Mouse (Mus musculus): ENCODE measurements around the gene Hspa2. TPM values are rescaled to one million over a fixed set of nuclear protein-coding genes. Genes with fewer than 3 reads are reported as not detected.

Hspa2 gene
- total RNA-seq (2021), result 100 to 1,000 TPM; 114 to 117 TPM
- long read RNA-seq, experiment 1, transcript Hspa2-202 (1 exons, 2,526 nt), result major isoform, 152 of 162 reads
- long read RNA-seq, experiment 1, transcript Hspa2-201 (2 exons, 2,524 nt), result minor isoform, 9 of 162 reads
- long read RNA-seq, experiment 1, partial matches to known transcripts, result 0 of 162 reads
- long read RNA-seq, experiment 1, other reads (novel, unspliced or antisense), result 1 of 162 reads
- long read RNA-seq, experiment 2, transcript Hspa2-202 (1 exons, 2,526 nt), result major isoform, 247 of 258 reads
- long read RNA-seq, experiment 2, transcript Hspa2-201 (2 exons, 2,524 nt), result minor isoform, 11 of 258 reads
- long read RNA-seq, experiment 2, partial matches to known transcripts, result 0 of 258 reads
- long read RNA-seq, experiment 2, other reads (novel, unspliced or antisense), result 0 of 258 reads

- Histone ChIP-seq H3K4me3 (peak within 1 kb of the TSS; percentile 87), H3K27ac (peak within 1 kb of the TSS; percentile 93)
- no peak; the same call in 1 of the 2 replicates for TF ChIP-seq CTCF (conservative IDR thresholded peaks at IDR 0.05)
- DNase-seq (ENCODE audit: low spot score in 2 of 2), result peak; percentile 98 to 99
Observed at GRCm38 (mm10) chr12:76403886-76404537, at the start of gene Hspa2. Gene Hspa2 (plus strand): TSS chr12:76404176.

DNA sequence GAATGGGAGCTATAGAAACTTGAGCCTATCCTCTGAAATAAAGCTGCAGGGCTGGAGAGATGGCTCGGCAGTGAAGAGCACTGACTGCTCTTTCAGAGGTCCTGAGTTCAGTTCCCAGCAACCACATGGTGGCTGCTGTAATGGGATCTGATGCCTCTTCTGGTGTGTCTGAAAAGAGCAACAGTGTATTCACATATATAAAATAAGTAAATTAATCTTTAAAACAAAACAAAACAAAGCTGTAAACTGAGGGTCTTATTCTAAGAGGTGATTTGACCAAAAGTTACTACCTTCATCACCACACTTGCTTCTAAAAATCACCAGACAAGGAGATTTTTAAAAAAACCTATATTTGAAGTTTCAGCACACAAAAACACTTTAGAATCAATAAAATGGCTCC lies 43.1 kb upstream of the Hspa2 start:
- TF ChIP-seq CTCF (conservative IDR thresholded peaks at IDR 0.05), result no peak
- no peak for DNase-seq (ENCODE audit: low spot score in 2 of 2)
- Histone ChIP-seq H3K4me3 (no peak overlapping the region), H3K27ac (no peak overlapping the region)

GRCm38 (mm10) chr12:76361405-76362302 lies 42.3 kb upstream of the Hspa2 start:
- no peak overlapping the region for H3K4me3 ChIP-seq
- no peak for DNase-seq (ENCODE audit: low spot score in 2 of 2)
- no peak for TF ChIP-seq CTCF (conservative IDR thresholded peaks at IDR 0.05)
- no peak overlapping the region for H3K27ac ChIP-seq

DNA sequence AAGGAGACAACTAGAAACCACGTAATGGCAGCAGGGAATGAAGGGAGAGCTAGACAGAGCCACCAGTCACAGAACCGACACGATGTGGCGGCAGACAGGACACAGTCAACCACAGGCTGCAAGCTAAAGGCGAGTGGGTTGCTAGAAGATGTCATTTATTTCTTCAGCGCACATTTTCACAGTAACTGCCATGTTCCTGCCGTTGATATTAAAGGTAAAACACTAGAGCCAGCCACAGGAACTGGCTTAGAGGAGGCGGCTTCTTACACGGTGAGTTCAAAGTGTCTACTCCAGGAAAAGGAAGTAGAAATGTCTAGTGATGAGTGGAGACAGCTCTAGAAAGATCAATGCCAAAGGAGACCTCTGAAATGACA lies 41.7 kb upstream of the Hspa2 start:
- H3K4me3 ChIP-seq, result no peak overlapping the region
- no peak overlapping the region for H3K27ac ChIP-seq
- no peak for DNase-seq (ENCODE audit: low spot score in 2 of 2)
- no peak for TF ChIP-seq CTCF (conservative IDR thresholded peaks at IDR 0.05)

GRCm38 (mm10) chr12:76366276-76366675 lies 37.7 kb upstream of the Hspa2 start:
- no peak for DNase-seq (ENCODE audit: low spot score in 2 of 2)
- no peak overlapping the region for H3K4me3 ChIP-seq
- H3K27ac ChIP-seq, result no peak overlapping the region
- no peak for TF ChIP-seq CTCF (conservative IDR thresholded peaks at IDR 0.05)

- no peak for TF ChIP-seq CTCF (conservative IDR thresholded peaks at IDR 0.05)
- peak overlapping the region; percentile 90 for H3K4me3 ChIP-seq
- DNase-seq (ENCODE audit: low spot score in 2 of 2), result no peak
- peak overlapping the region; percentile 99 for H3K27ac ChIP-seq
Observed at GRCm38 (mm10) chr12:76367096-76367995, 36.6 kb upstream of the Hspa2 start.

DNA sequence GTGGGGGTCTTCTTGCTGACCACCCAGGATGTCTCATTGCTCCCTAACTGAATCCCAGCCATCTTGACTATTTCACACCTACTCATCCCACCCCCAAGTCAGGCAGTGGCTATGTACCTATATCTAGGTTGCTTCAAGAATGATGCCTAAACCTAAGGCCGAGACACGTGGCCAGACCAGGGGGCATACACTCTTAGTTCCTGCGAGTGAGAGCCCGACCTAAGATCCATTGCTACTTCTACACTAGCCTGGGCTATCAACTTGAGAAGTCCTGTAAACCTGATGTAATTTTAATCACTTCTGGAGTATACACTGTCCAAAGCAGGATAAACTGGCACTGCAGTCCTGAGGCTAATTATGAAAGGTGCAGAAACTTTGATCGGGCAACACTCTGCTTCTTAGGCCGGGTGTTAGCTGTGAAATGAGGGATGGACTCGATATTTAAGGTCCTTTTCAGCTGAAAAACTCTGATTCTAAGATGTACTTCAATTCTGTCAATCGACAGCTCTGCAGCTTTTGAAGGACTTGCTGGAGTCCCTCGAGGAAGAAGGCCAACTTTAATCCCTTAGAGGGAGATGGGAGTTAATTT lies 35.7 kb upstream of the Hspa2 start:
- Histone ChIP-seq H3K27ac (peak overlapping the region; percentile 99), H3K4me3 (peak overlapping the region; percentile 90)
- TF ChIP-seq CTCF (conservative IDR thresholded peaks at IDR 0.05), result no peak
- DNase-seq (ENCODE audit: low spot score in 2 of 2), result no peak

GRCm38 (mm10) chr12:76368790-76369205 lies 35.2 kb upstream of the Hspa2 start:
- peak overlapping the region; percentile 90 for H3K4me3 ChIP-seq
- DNase-seq (ENCODE audit: low spot score in 2 of 2), result no peak
- no peak for TF ChIP-seq CTCF (conservative IDR thresholded peaks at IDR 0.05)
- H3K27ac ChIP-seq, result peak overlapping the region; percentile 99

GRCm38 (mm10) chr12:76369206-76369977 lies 34.6 kb upstream of the Hspa2 start, which contains the start of gene Zbtb25:
Gene Zbtb25 (minus strand): TSS chr12:76369602.
- TF ChIP-seq CTCF (conservative IDR thresholded peaks at IDR 0.05), result no peak

DNA sequence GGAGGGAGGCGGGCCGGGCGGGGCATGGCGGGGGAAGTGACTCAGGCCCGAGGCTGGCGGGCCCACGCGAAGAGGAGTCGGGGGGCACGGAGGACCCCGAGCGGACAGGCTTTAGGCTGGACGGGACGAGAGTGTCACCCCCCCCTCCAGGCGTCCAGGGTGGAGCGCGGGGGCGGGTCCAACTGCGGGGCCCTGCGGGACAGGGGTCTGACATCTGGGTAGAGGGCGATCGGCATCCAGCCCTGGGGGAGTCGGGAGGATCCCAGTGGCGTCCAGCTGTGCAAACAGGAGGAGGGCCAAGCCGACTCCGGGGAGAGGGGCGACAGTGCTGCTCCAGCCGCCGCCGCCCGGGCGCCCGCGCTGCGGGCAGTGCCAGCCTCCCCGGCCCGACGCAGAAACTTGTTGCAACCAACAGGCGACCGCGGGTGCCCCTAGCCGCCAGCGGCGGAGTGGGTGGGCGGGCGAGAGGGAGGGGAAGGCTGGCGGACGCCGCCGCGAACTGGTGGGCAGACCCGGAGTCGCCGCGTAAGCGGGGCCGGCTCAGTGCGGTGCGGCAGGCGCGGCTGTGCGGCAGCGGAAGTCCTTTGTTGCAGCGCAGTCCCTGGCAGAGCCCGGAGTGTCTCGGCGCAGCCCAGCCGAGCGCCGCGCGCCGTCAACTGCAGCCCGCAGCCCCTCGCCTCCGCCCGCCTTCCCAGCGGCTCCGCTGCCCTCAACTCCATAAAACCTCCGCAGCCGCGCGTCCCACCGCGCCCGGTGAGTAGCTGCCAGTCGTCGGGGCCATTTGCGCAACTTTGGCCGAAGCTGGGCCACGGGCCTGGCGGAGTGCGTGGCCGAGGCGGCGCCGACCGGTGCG lies 33.8 kb upstream of the Hspa2 start, which contains the start of gene Zbtb1:
Gene Zbtb1 (plus strand): TSS at position 289 of the 853 bp plus-strand sequence.
- H3K27ac ChIP-seq, result peak within 1 kb of the TSS; percentile 99
- H3K4me3 ChIP-seq, result peak within 1 kb of the TSS; percentile 90
- DNase-seq (ENCODE audit: low spot score in 2 of 2), result peak; percentile 71 to 81
- TF ChIP-seq CTCF (conservative IDR thresholded peaks at IDR 0.05), result 0 out of 2 replicates have a peak, but pooled peaks have one; percentile 29

More at GRCm38 (mm10) chr12:76369206-76369977, 34.6 kb upstream of the Hspa2 start, which contains the start of gene Zbtb25:
- Histone ChIP-seq H3K4me3 (peak within 1 kb of the TSS; percentile 90), H3K27ac (peak within 1 kb of the TSS; percentile 99)
- DNase-seq (ENCODE audit: low spot score in 2 of 2), result peak; percentile 89 to 90

Data from layer of hippocampus, adult 2 months (tissue).